Mouse (Mus musculus): ENCODE measurements around the gene Fcgr2b. TPM values are rescaled to one million over a fixed set of nuclear protein-coding genes. Genes with fewer than 3 reads are reported as not detected.

Gene Fcgr2b
- polyA plus RNA-seq, 1 experiment: not detected

DNA sequence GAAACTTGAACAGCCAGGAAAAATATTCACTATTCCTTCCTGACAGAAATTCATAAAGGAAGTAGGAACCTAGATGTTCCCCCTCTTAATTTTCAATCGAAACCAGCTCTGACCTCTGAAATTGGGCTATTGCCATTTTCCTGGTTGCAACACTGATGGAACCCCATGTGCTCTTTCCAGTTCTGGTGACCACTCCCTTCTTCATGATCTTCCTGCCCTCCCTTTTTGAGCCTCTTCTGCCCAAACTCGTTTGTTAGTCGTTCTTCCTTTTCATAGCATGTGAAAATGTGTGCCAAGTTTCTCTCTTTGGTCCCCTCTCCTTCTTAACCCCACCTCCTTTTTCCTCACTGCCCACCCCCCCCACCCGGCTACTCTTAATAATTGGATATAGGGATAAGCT lies 35.4 kb upstream of the Fcgr2b start:
- peaks cover 8% of the 10 kb centered on the region for H3K9me3 ChIP-seq (replicated peaks; ENCODE audit: control insufficient read depth, insufficient read depth, low read length, poor library complexity, severe bottlenecking)
- H3K9ac ChIP-seq (ENCODE audit: low read depth, poor library complexity, severe bottlenecking): no peak overlapping the region
- no peak overlapping the region for H3K4me3 ChIP-seq (ENCODE audit: low read depth, low read length)
- H3K27ac ChIP-seq (ENCODE audit: insufficient read depth, low read length): no peak overlapping the region
- TF ChIP-seq POLR2A (IDR thresholded peaks at IDR 0.05; ENCODE audit: insufficient read depth, low read length) (no peak), EP300 (IDR thresholded peaks at IDR 0.05; ENCODE audit: insufficient read depth, low read depth, low read length) (no peak), CTCF (IDR thresholded peaks at IDR 0.05; ENCODE audit: low read depth, low read length) (no peak)
- H3K27me3 ChIP-seq (ENCODE audit: control insufficient read depth, insufficient read depth, low read length, poor library complexity, severe bottlenecking): no peaks in the 10 kb centered on the region
- H3K36me3 ChIP-seq (ENCODE audit: control insufficient read depth, insufficient read depth, low read length, poor library complexity, severe bottlenecking): no peaks in the 10 kb centered on the region
- H3K4me1 ChIP-seq (ENCODE audit: control insufficient read depth, insufficient read depth, low read length): no peaks in the 10 kb centered on the region

GRCm38 (mm10) chr1:171006905-171007304 lies 30.6 kb upstream of the Fcgr2b start:
- Histone ChIP-seq H3K27ac (ENCODE audit: insufficient read depth, low read length) (no peak overlapping the region), H3K4me3 (ENCODE audit: low read depth, low read length) (no peak overlapping the region), H3K27me3 (ENCODE audit: control insufficient read depth, insufficient read depth, low read length, poor library complexity, severe bottlenecking) (no peaks in the 10 kb centered on the region), H3K4me1 (ENCODE audit: control insufficient read depth, insufficient read depth, low read length) (no peaks in the 10 kb centered on the region), H3K9ac (ENCODE audit: low read depth, poor library complexity, severe bottlenecking) (no peak overlapping the region), H3K9me3 (replicated peaks; ENCODE audit: control insufficient read depth, insufficient read depth, low read length, poor library complexity, severe bottlenecking) (peaks cover 8% of the 10 kb centered on the region), H3K36me3 (ENCODE audit: control insufficient read depth, insufficient read depth, low read length, poor library complexity, severe bottlenecking) (no peaks in the 10 kb centered on the region)
- TF ChIP-seq CTCF (IDR thresholded peaks at IDR 0.05; ENCODE audit: low read depth, low read length) (peak; percentile 71), POLR2A (IDR thresholded peaks at IDR 0.05; ENCODE audit: insufficient read depth, low read length) (no peak), EP300 (IDR thresholded peaks at IDR 0.05; ENCODE audit: insufficient read depth, low read depth, low read length) (no peak)

DNA sequence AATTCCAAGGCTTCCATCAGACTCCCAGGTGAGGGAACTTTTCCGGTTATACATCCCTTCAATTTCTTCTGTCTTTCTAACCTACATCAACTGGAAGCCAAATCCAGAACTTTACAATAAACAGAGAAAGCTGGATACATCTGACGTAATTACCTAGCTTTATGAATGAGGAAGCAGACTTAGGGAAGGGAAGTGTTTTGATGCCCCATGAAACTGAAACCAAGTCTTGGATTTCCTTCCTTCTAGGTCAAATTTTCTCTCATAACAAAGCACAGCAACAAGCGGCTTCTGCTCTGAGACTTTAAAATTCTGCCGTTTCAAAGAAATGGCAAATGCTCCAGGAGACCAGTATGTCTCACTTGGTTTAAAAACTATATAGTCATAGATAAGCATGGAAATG lies 30.0 kb upstream of the Fcgr2b start:
- no peak overlapping the region for H3K9ac ChIP-seq (ENCODE audit: low read depth, poor library complexity, severe bottlenecking)
- H3K4me1 ChIP-seq (ENCODE audit: control insufficient read depth, insufficient read depth, low read length): no peaks in the 10 kb centered on the region
- no peak overlapping the region for H3K27ac ChIP-seq (ENCODE audit: insufficient read depth, low read length)
- TF ChIP-seq POLR2A (IDR thresholded peaks at IDR 0.05; ENCODE audit: insufficient read depth, low read length) (no peak), EP300 (IDR thresholded peaks at IDR 0.05; ENCODE audit: insufficient read depth, low read depth, low read length) (no peak), CTCF (IDR thresholded peaks at IDR 0.05; ENCODE audit: low read depth, low read length) (no peak)
- H3K27me3 ChIP-seq (ENCODE audit: control insufficient read depth, insufficient read depth, low read length, poor library complexity, severe bottlenecking): no peaks in the 10 kb centered on the region
- no peak overlapping the region for H3K4me3 ChIP-seq (ENCODE audit: low read depth, low read length)
- peaks cover 7% of the 10 kb centered on the region for H3K9me3 ChIP-seq (replicated peaks; ENCODE audit: control insufficient read depth, insufficient read depth, low read length, poor library complexity, severe bottlenecking)
- no peaks in the 10 kb centered on the region for H3K36me3 ChIP-seq (ENCODE audit: control insufficient read depth, insufficient read depth, low read length, poor library complexity, severe bottlenecking)

- TF ChIP-seq EP300 (IDR thresholded peaks at IDR 0.05; ENCODE audit: insufficient read depth, low read depth, low read length) (no peak), POLR2A (IDR thresholded peaks at IDR 0.05; ENCODE audit: insufficient read depth, low read length) (no peak), CTCF (IDR thresholded peaks at IDR 0.05; ENCODE audit: low read depth, low read length) (no peak)
- Histone ChIP-seq H3K9me3 (replicated peaks; ENCODE audit: control insufficient read depth, insufficient read depth, low read length, poor library complexity, severe bottlenecking) (peaks cover 3% of the 10 kb centered on the region), H3K36me3 (ENCODE audit: control insufficient read depth, insufficient read depth, low read length, poor library complexity, severe bottlenecking) (no peaks in the 10 kb centered on the region), H3K27ac (ENCODE audit: insufficient read depth, low read length) (no peak overlapping the region), H3K4me1 (ENCODE audit: control insufficient read depth, insufficient read depth, low read length) (no peaks in the 10 kb centered on the region), H3K27me3 (ENCODE audit: control insufficient read depth, insufficient read depth, low read length, poor library complexity, severe bottlenecking) (no peaks in the 10 kb centered on the region), H3K4me3 (ENCODE audit: low read depth, low read length) (no peak overlapping the region), H3K9ac (ENCODE audit: low read depth, poor library complexity, severe bottlenecking) (no peak overlapping the region)
Observed at GRCm38 (mm10) chr1:171005586-171005985, 29.2 kb upstream of the Fcgr2b start.

DNA sequence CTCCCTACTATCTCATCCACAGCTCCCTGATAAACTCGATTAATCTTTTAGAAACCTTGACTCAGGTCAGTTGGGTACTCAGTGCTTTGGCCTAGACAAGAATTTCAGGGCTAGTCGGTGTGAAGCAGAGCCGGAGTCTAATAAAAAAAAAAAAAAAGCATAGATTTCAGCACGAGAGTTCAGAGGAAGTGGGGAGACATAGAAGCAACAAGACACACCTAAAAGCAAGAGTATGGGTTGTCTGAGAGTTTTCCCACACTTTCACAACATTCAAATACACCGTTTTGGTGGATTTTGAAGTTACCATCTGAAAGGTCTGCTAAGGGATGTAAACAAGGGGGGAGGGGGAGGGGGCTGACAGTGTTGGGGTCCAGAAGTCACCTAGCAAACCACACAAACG lies 28.7 kb upstream of the Fcgr2b start:
- no peaks in the 10 kb centered on the region for H3K4me1 ChIP-seq (ENCODE audit: control insufficient read depth, insufficient read depth, low read length)
- no peaks in the 10 kb centered on the region; the same call in 1 of the 2 replicates for H3K9me3 ChIP-seq (replicated peaks; ENCODE audit: control insufficient read depth, insufficient read depth, low read length, poor library complexity, severe bottlenecking)
- no peaks in the 10 kb centered on the region for H3K27me3 ChIP-seq (ENCODE audit: control insufficient read depth, insufficient read depth, low read length, poor library complexity, severe bottlenecking)
- no peaks in the 10 kb centered on the region for H3K36me3 ChIP-seq (ENCODE audit: control insufficient read depth, insufficient read depth, low read length, poor library complexity, severe bottlenecking)
- H3K4me3 ChIP-seq (ENCODE audit: low read depth, low read length): no peak overlapping the region
- TF ChIP-seq CTCF (IDR thresholded peaks at IDR 0.05; ENCODE audit: low read depth, low read length) (no peak), POLR2A (IDR thresholded peaks at IDR 0.05; ENCODE audit: insufficient read depth, low read length) (no peak), EP300 (IDR thresholded peaks at IDR 0.05; ENCODE audit: insufficient read depth, low read depth, low read length) (no peak)
- no peak overlapping the region for H3K9ac ChIP-seq (ENCODE audit: low read depth, poor library complexity, severe bottlenecking)
- H3K27ac ChIP-seq (ENCODE audit: insufficient read depth, low read length): no peak overlapping the region

DNA sequence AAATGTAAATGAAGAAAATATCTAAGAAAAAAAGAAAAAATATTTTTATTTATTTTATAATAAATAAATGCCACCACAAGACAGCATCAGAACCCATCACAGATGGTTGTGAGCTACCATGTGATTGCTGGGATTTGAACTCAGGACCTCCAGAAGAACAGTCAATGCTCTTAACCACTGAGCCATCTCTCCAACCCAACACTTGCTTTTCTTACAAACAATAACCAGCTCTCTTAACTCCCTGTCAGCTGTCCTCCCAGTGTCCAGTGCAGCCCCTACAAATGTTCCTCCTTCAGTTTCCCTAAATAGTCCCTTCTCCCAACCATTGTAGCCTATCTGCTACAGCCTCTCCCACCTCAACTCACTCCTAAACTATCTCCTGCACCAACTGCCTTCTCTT lies 23.5 kb upstream of the Fcgr2b start:
- no peaks in the 10 kb centered on the region for H3K4me1 ChIP-seq (ENCODE audit: control insufficient read depth, insufficient read depth, low read length)
- H3K9ac ChIP-seq (ENCODE audit: low read depth, poor library complexity, severe bottlenecking): no peak overlapping the region
- no peaks in the 10 kb centered on the region for H3K36me3 ChIP-seq (ENCODE audit: control insufficient read depth, insufficient read depth, low read length, poor library complexity, severe bottlenecking)
- no peak overlapping the region for H3K27ac ChIP-seq (ENCODE audit: insufficient read depth, low read length)
- H3K9me3 ChIP-seq (replicated peaks; ENCODE audit: control insufficient read depth, insufficient read depth, low read length, poor library complexity, severe bottlenecking): no peaks in the 10 kb centered on the region
- no peak overlapping the region for H3K4me3 ChIP-seq (ENCODE audit: low read depth, low read length)
- TF ChIP-seq EP300 (IDR thresholded peaks at IDR 0.05; ENCODE audit: insufficient read depth, low read depth, low read length) (no peak), POLR2A (IDR thresholded peaks at IDR 0.05; ENCODE audit: insufficient read depth, low read length) (no peak), CTCF (IDR thresholded peaks at IDR 0.05; ENCODE audit: low read depth, low read length) (no peak)
- H3K27me3 ChIP-seq (ENCODE audit: control insufficient read depth, insufficient read depth, low read length, poor library complexity, severe bottlenecking): no peaks in the 10 kb centered on the region
